Mouse (Mus musculus) hematopoietic stem cell, adult 5-6 weeks (primary cell): ENCODE results near the gene Klc4. TPM values are rescaled to one million over a fixed set of nuclear protein-coding genes. Genes with fewer than 3 reads are reported as not detected.

Source experiments
- total RNA-seq: library from RNA; stranded (forward); fragments of 172-1452, 232-1000 nt; gene quantifications from 2 replicates; pipeline ENCODE4 v1.2.3, GENCODE M21; 2017

Gene Klc4
- total RNA-seq, 1 experiment from 2014 or later = 11.9 TPM

Other genes starting within 250 kb of the Klc4 start
- not detected in 2 replicates for gene Crip3, start 217.1 kb downstream of the Klc4 start, total RNA-seq
- not detected in 2 replicates for gene Slc22a7, start 207.6 kb downstream of the Klc4 start, total RNA-seq
- 0.05 and 0.69 TPM in 2 replicates for gene Ttbk1, start 158.3 kb downstream of the Klc4 start, total RNA-seq
- 11.1 and 21.0 TPM in 2 replicates for gene Dnph1, start 149.3 kb downstream of the Klc4 start, total RNA-seq
- 32.9 and 33.6 TPM in 2 replicates for gene Cul9, start 99.6 kb downstream of the Klc4 start, total RNA-seq
- gene Srf, start 89.8 kb downstream of the Klc4 start, total RNA-seq = 28.3 and 30.8 TPM in 2 replicates
- gene Ptk7, start 16.5 kb downstream of the Klc4 start, total RNA-seq = 7.2 and 15.6 TPM in 2 replicates
- 61.8 and 66.1 TPM in 2 replicates for gene Mrpl2, start 207 bp upstream of the Klc4 start, total RNA-seq
- 27.0 and 37.8 TPM in 2 replicates for gene Cul7, start 4.3 kb upstream of the Klc4 start, total RNA-seq
- gene Rrp36, start 28.3 kb upstream of the Klc4 start, total RNA-seq = 38.1 and 47.0 TPM in 2 replicates
- gene Mea1, start 32.8 kb upstream of the Klc4 start, total RNA-seq = 53.3 and 74.4 TPM in 2 replicates
- 21.5 and 22.1 TPM in 2 replicates for gene Klhdc3, start 34.9 kb upstream of the Klc4 start, total RNA-seq
- gene Ppp2r5d, start 59.1 kb upstream of the Klc4 start, total RNA-seq = 37.0 and 37.4 TPM in 2 replicates
- 16.1 and 16.2 TPM in 2 replicates for gene Pex6, start 65.4 kb upstream of the Klc4 start, total RNA-seq
- not detected in 2 replicates for gene Gnmt, start 83.1 kb upstream of the Klc4 start, total RNA-seq
- 71.4 and 84.6 TPM in 2 replicates for gene Cnpy3, start 106.2 kb upstream of the Klc4 start, total RNA-seq
- not detected in 2 replicates for gene Ptcra, start 117.7 kb upstream of the Klc4 start, total RNA-seq
- 8.1 and 22.0 TPM in 2 replicates for gene 2310039H08Rik, start 126.6 kb upstream of the Klc4 start, total RNA-seq
- 121 and 185 TPM in 2 replicates for gene Rpl7l1, start 136.7 kb upstream of the Klc4 start, total RNA-seq
- gene Bicral, start 212.5 kb upstream of the Klc4 start, total RNA-seq = 27.0 and 27.5 TPM in 2 replicates
- 13.5 and 14.6 TPM in 2 replicates for gene Tbcc, start 244.7 kb upstream of the Klc4 start, total RNA-seq